Mouse (Mus musculus): ENCODE results near the gene Ap1g2. TPM values are rescaled to one million over a fixed set of nuclear protein-coding genes. Genes with fewer than 3 reads are reported as not detected.

Ap1g2 gene
- polyA plus RNA-seq, 1 experiment from 2014 or later, result 28.7 TPM

DNA sequence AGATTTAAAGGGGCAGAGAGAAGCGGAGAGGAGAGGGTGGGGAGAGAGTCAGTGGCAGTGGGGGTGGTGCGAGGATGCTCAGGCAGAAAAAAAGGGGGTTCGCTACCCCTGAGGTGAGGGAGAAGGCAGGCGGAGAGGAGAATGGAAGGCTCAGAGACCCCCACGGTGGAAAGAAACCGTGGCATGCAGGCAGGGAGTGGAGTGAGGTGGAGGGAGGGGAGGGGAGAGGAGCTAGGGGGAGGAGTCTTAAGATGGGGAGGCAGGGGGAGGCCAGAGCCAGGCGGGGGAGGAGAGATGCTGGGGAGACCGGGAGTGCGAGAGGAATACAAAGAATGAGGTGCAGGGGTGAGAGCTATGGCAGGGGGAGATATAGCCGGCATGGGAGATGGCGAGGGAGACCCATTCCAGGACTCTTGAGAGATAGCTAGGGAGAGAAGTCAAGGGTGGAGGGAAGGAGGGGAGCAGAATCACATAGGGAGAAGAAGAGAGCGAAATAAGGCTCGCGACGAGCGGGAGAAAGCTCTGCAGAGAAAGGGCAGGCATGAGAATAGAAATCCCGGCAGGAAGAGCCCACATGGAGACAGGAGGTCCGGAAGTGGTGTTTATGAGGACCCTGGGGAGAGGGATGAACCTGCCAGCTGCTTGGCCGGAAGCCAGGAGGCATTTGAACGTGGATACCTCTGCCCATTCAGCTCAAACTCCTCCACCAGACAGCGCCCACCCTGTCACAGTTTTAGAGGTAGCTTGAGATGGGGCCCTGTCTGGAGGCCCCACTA lies 10.2 kb upstream of the Ap1g2 start, which contains the start of gene Jph4:
Gene Jph4 (minus strand): TSS at position 511 of the 776 bp plus-strand sequence.
- H3K27me3 ChIP-seq (ENCODE audit: control insufficient read depth, insufficient read depth, low read length), result peaks cover 15% of the 10 kb centered on the region
- H3K4me3 ChIP-seq (ENCODE audit: low read depth, low read length), result peak within 1 kb of the TSS; percentile 65; the same call in 1 of the 2 replicates
- whole genome bisulfite sequencing, result 3% methylated on average over 21 of the region's 21 CpGs
- H3K4me1 ChIP-seq (ENCODE audit: control insufficient read depth, insufficient read depth, low read length), result peaks cover 15% of the 10 kb centered on the region; the same call in 1 of the 2 replicates
- no peak within 1 kb of the TSS; the same call in 1 of the 2 replicates for H3K9ac ChIP-seq (replicated peaks; ENCODE audit: low read depth, low read length)
- no peak for ATAC-seq (ENCODE audit: insufficient number of reproducible peaks, insufficient read depth, low FRiP score, low read depth)
- H3K36me3 ChIP-seq (ENCODE audit: control insufficient read depth, insufficient read depth, low read length), result no peaks in the 10 kb centered on the region
- no peak within 1 kb of the TSS; the same call in 1 of the 2 replicates for H3K27ac ChIP-seq (ENCODE audit: low read length)
- H3K4me2 ChIP-seq (replicated peaks; ENCODE audit: low read depth, low read length), result peak within 1 kb of the TSS; percentile 99
- no peaks in the 10 kb centered on the region for H3K9me3 ChIP-seq (ENCODE audit: control insufficient read depth, low read depth, low read length)

DNA sequence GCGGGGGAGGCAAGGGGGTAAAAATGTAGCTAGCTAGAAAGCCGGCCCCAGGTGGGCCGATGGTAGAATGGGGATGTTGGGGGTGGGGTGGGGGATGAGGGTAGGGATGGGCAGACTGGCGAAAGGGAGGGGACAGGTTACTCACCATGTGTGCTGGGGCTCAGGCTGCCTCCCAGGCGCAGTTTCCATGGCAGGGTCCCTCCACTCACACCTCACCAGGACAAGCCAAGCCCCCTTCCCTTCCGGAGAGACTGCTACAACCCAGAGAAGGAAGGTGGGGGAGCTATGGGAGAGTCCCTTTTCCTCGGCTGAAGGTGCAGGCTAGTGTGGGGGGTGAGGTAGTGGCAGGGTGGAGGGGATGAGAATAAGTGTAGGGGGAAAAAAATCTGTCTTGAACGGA lies 9.5 kb upstream of the Ap1g2 start:
- Histone ChIP-seq H3K9ac (replicated peaks; ENCODE audit: low read depth, low read length) (no peak overlapping the region; the same call in 1 of the 2 replicates), H3K36me3 (ENCODE audit: control insufficient read depth, insufficient read depth, low read length) (no peaks in the 10 kb centered on the region), H3K27me3 (ENCODE audit: control insufficient read depth, insufficient read depth, low read length) (peaks cover 15% of the 10 kb centered on the region), H3K4me1 (ENCODE audit: control insufficient read depth, insufficient read depth, low read length) (peaks cover 15% of the 10 kb centered on the region; the same call in 1 of the 2 replicates), H3K9me3 (ENCODE audit: control insufficient read depth, low read depth, low read length) (no peaks in the 10 kb centered on the region), H3K4me3 (ENCODE audit: low read depth, low read length) (peak overlapping the region; percentile 65), H3K4me2 (replicated peaks; ENCODE audit: low read depth, low read length) (peak overlapping the region; percentile 99), H3K27ac (ENCODE audit: low read length) (no peak overlapping the region)
- 0% methylated on average over 8 of the region's 8 CpGs for WGBS
- no peak for ATAC-seq (ENCODE audit: insufficient number of reproducible peaks, insufficient read depth, low FRiP score, low read depth)

DNA sequence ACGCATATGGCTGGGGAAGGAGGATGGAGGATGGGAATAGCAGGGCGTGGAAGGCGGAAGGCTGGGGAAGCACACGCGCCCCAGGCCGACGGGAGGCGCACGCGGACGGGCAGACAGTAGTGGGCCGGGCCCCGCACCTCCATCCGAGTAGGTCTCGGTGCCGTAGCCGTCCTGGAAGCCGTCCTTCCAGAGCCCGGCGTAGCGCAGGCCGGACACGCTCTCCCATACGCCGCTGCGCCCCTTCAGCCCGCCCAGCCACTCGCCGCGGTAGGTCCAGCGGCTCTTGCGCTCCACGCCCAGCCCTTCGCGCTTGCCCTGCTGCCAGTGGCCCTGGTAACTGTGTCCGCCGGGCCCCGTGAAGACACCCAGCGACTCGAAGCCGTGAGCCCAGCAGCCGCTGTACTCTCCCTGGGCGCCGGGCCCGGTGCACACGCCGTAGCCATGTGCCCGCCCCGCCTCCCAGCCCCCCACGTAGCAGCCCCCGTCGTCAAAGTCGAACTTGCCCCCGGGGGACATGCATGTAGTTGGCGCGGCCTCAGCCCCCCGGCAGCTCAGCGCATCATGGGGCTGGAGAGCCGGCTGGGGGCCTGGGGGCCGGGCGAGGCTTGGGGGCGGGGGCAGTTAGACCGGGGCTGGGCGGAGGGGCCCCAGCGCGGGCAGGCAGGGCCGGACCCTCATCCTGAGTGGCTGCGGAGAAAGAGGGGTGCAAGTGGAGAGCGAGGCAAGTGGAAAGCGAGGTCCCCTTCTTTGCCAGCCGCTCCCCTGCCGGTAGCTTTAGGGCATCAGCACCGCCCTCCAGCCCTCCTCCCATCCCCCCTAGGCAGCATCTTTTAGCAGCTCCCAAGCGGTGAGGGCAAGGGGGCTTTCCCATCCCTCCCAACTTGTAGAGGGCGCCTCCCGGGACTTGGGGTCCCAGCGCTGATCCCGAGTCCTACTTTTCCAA lies 8.6 kb upstream of the Ap1g2 start:
- Histone ChIP-seq H3K27me3 (ENCODE audit: control insufficient read depth, insufficient read depth, low read length) (peaks cover 15% of the 10 kb centered on the region), H3K4me2 (replicated peaks; ENCODE audit: low read depth, low read length) (peak overlapping the region; percentile 99), H3K9ac (replicated peaks; ENCODE audit: low read depth, low read length) (peak overlapping the region; percentile 40), H3K9me3 (ENCODE audit: control insufficient read depth, low read depth, low read length) (no peaks in the 10 kb centered on the region), H3K27ac (ENCODE audit: low read length) (no peak overlapping the region), H3K4me1 (ENCODE audit: control insufficient read depth, insufficient read depth, low read length) (peaks cover 15% of the 10 kb centered on the region; the same call in 1 of the 2 replicates), H3K36me3 (ENCODE audit: control insufficient read depth, insufficient read depth, low read length) (no peaks in the 10 kb centered on the region), H3K4me3 (ENCODE audit: low read depth, low read length) (peak overlapping the region; percentile 65)
- peak; percentile 37 for ATAC-seq (ENCODE audit: insufficient number of reproducible peaks, insufficient read depth, low FRiP score, low read depth)
- under 1% methylated on average over 71 of the region's 78 CpGs for WGBS

DNA sequence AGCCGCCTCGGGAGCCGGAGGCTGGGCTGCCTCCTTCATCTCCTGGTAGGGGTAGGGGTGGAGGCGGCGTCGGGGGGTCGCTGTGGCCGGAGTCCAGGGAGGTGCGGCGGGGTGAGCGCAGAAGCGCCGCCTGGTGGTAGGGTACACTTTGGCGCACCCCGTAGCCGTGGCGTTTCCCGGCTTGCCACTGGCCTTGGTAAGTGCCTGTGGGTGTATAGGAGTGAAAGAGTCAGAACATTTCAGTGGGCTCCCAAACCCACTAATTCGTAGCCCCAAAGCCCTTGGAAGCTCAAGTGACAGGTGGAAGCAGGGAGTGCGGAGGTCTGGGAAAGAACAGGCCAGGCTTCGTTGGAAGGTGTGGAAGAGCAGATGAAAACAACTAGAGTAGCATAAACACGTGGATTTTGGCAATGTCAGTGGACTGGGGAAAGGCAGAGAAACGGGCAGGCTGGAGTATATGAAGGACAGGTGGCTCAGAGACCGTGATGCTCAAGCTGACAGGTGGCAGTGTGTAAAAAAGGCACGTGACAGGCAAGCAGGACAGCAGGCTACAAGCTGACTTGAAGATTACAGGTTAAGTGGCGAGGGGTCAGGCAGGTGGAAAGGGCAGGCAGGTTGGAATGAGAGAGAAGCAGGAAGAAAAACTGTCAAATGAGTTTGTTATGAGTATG lies 7.7 kb upstream of the Ap1g2 start:
- no peak overlapping the region for H3K9ac ChIP-seq (replicated peaks; ENCODE audit: low read depth, low read length)
- H3K9me3 ChIP-seq (ENCODE audit: control insufficient read depth, low read depth, low read length), result no peaks in the 10 kb centered on the region
- WGBS, result 7% methylated on average over 26 of the region's 26 CpGs

DNA sequence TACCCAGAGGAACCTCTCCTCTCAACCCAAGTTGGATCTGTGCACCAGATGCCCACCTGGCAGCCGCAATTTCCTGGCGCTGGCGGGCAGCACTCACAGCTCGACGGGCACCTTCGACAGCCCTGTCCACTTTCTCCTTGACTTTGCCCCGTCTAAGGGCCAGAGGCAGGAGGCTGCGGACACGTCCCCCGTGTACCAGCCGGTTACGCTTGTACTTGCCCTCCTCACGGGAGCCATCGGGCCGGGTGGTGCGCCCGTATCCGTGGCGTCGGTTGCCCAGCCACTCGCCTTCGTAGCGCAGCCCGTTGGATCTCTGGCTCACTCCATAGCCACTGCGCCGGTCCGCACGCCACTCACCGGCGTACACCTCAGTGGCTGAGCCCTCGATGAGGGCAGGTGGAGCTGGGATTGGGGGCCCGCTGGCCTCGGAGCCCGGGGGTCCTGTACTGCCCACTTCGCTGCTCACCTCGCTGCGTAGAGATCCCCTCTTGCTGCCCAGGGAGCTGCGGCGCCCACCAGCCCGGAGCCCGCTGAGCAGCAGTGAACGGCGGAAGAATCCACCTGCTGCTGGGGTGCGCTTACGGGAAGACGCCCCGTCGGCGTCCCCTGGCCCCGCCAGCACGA lies 7.1 kb upstream of the Ap1g2 start:
- H3K9me3 ChIP-seq (ENCODE audit: control insufficient read depth, low read depth, low read length), result no peaks in the 10 kb centered on the region
- no peaks in the 10 kb centered on the region for H3K36me3 ChIP-seq (ENCODE audit: control insufficient read depth, insufficient read depth, low read length)
- peaks cover 15% of the 10 kb centered on the region for H3K27me3 ChIP-seq (ENCODE audit: control insufficient read depth, insufficient read depth, low read length)
- no peak overlapping the region for H3K27ac ChIP-seq (ENCODE audit: low read length)
- peak overlapping the region; percentile 99; the same call in 1 of the 2 replicates for H3K4me2 ChIP-seq (replicated peaks; ENCODE audit: low read depth, low read length)
- peaks cover 24% of the 10 kb centered on the region; the same call in 1 of the 2 replicates for H3K4me1 ChIP-seq (ENCODE audit: control insufficient read depth, insufficient read depth, low read length)
- ATAC-seq (ENCODE audit: insufficient number of reproducible peaks, insufficient read depth, low FRiP score, low read depth), result no peak
- WGBS, result 69% methylated on average over 50 of the region's 51 CpGs
- no peak overlapping the region for H3K4me3 ChIP-seq (ENCODE audit: low read depth, low read length)
- no peak overlapping the region for H3K9ac ChIP-seq (replicated peaks; ENCODE audit: low read depth, low read length)

More for the DNA sequence above, 7.7 kb upstream of the Ap1g2 start:
- H3K4me1 ChIP-seq (ENCODE audit: control insufficient read depth, insufficient read depth, low read length), result peaks cover 19% of the 10 kb centered on the region; the same call in 1 of the 2 replicates
- peak overlapping the region; percentile 99 for H3K4me2 ChIP-seq (replicated peaks; ENCODE audit: low read depth, low read length)
- no peak for ATAC-seq (ENCODE audit: insufficient number of reproducible peaks, insufficient read depth, low FRiP score, low read depth)
- no peaks in the 10 kb centered on the region for H3K36me3 ChIP-seq (ENCODE audit: control insufficient read depth, insufficient read depth, low read length)
- peaks cover 15% of the 10 kb centered on the region for H3K27me3 ChIP-seq (ENCODE audit: control insufficient read depth, insufficient read depth, low read length)
- peak overlapping the region; percentile 65 for H3K4me3 ChIP-seq (ENCODE audit: low read depth, low read length)
- H3K27ac ChIP-seq (ENCODE audit: low read length), result no peak overlapping the region

DNA sequence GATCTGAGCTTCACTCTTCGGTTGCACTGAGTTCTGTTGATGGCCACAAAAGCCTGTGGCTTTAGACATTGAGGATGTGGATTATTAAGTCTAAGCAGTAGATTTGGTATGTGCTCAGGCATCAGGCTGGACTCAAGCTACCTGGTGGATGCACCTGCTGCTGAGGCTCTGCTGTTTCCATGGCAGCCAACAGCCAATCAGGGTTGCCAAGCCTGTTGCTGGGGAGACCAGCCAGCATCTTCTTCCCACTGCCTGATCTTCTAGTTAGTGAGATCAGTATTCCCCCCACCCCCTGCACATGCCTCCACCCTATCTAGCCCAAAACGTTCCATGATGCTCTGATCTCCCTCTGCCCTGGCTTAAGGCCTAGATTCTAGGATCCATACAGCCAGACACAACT lies 5.3 kb upstream of the Ap1g2 start:
- ATAC-seq (ENCODE audit: insufficient number of reproducible peaks, insufficient read depth, low FRiP score, low read depth), result no peak
- 69% methylated on average over 2 of the region's 2 CpGs for WGBS
- peaks cover 21% of the 10 kb centered on the region; the same call in 1 of the 2 replicates for H3K4me1 ChIP-seq (ENCODE audit: control insufficient read depth, insufficient read depth, low read length)
- H3K4me2 ChIP-seq (replicated peaks; ENCODE audit: low read depth, low read length), result no peak overlapping the region
- peaks cover 15% of the 10 kb centered on the region for H3K27me3 ChIP-seq (ENCODE audit: control insufficient read depth, insufficient read depth, low read length)
- no peak overlapping the region for H3K9ac ChIP-seq (replicated peaks; ENCODE audit: low read depth, low read length)
- H3K4me3 ChIP-seq (ENCODE audit: low read depth, low read length), result no peak overlapping the region
- H3K9me3 ChIP-seq (ENCODE audit: control insufficient read depth, low read depth, low read length), result no peaks in the 10 kb centered on the region
- no peaks in the 10 kb centered on the region for H3K36me3 ChIP-seq (ENCODE audit: control insufficient read depth, insufficient read depth, low read length)
- H3K27ac ChIP-seq (ENCODE audit: low read length), result no peak overlapping the region

DNA sequence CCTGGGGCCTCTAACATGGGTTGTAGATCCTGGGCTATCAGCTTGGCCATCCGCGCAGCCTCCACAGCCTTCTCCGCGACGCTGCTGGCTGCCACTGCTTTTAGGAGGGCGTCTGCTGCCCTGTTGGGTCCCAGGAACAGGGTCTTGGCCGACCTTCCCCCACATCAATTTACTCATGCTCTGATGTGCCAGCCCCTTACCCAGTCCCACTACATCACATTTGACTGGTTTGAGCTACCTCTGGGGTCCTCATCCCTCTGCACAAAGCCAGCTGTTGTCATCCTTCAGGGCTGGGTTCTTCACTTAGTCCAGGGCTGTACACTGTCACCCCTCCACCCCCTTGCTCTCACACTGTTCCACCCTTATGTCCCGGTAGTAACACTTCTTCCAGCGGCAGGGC lies 3.7 kb upstream of the Ap1g2 start:
- Histone ChIP-seq H3K4me2 (replicated peaks; ENCODE audit: low read depth, low read length) (no peak overlapping the region), H3K4me3 (ENCODE audit: low read depth, low read length) (no peak overlapping the region), H3K9ac (replicated peaks; ENCODE audit: low read depth, low read length) (no peak overlapping the region), H3K9me3 (ENCODE audit: control insufficient read depth, low read depth, low read length) (no peaks in the 10 kb centered on the region), H3K4me1 (ENCODE audit: control insufficient read depth, insufficient read depth, low read length) (peaks cover 13% of the 10 kb centered on the region; the same call in 1 of the 2 replicates), H3K27me3 (ENCODE audit: control insufficient read depth, insufficient read depth, low read length) (peaks cover 15% of the 10 kb centered on the region), H3K36me3 (ENCODE audit: control insufficient read depth, insufficient read depth, low read length) (no peaks in the 10 kb centered on the region), H3K27ac (ENCODE audit: low read length) (no peak overlapping the region)
- ATAC-seq (ENCODE audit: insufficient number of reproducible peaks, insufficient read depth, low FRiP score, low read depth), result no peak
- 25% methylated on average over 9 of the region's 9 CpGs for WGBS
